Mouse (Mus musculus) kidney, embryonic 14.5 days (tissue): Measurements from ENCODE around the gene Madcam1. TPM values are rescaled to one million over a fixed set of nuclear protein-coding genes. Genes with fewer than 3 reads are reported as not detected.

ENCODE experiments used
- ATAC-seq: fragments of 200-750 bp; cut with Nextera tagmentation; 2 replicates; pipeline ENCODE4 v1.8.0; 2017; ENCODE audit warnings: moderate number of reproducible peaks, mild to moderate bottlenecking, moderate TSS enrichment, moderate library complexity; ENCODE audit not compliant: low FRiP score, low TSS enrichment
- H3K27ac ChIP-seq: fragments of 300-500 bp; sonication (generic); 2 replicates; pipeline ENCODE4 v1.5.1; 2014; ENCODE audit warnings: low read depth, mild to moderate bottlenecking, low read length, moderate library complexity, mixed read lengths
- H3K27me3 ChIP-seq: fragments of 300-500 bp; sonication (generic); 2 replicates; pipeline ENCODE4 v1.6.1; 2014; ENCODE audit warnings: mild to moderate bottlenecking, low read length; ENCODE audit not compliant: control insufficient read depth, insufficient read depth
- H3K36me3 ChIP-seq: fragments of 300-500 bp; sonication (generic); 2 replicates; pipeline ENCODE4 v1.6.1; 2014; ENCODE audit warnings: low read length, mixed read lengths; ENCODE audit not compliant: control insufficient read depth, insufficient read depth
- H3K4me1 ChIP-seq: fragments of 300-500 bp; sonication (generic); 2 replicates; pipeline ENCODE4 v1.6.1; 2014; ENCODE audit warnings: low read length, mixed read lengths; ENCODE audit not compliant: control insufficient read depth, insufficient read depth
- H3K4me2 ChIP-seq: fragments of 300-500 bp; sonication (generic); replicated peaks from 2 replicates; pipeline ENCODE4 v1.6.1; 2014; ENCODE audit warnings: low read depth, mild to moderate bottlenecking, low read length
- H3K4me3 ChIP-seq: fragments of 300-500 bp; sonication (generic); 2 replicates; pipeline ENCODE4 v1.5.1; 2014; ENCODE audit warnings: mild to moderate bottlenecking, low read length
- H3K9ac ChIP-seq: fragments of 300-500 bp; sonication (generic); 2 replicates; pipeline ENCODE4 v1.6.1; 2014; ENCODE audit warnings: low read depth, mild to moderate bottlenecking, low read length, moderate library complexity
- H3K9me3 ChIP-seq: fragments of 300-500 bp; sonication (generic); 2 replicates; pipeline ENCODE4 v1.6.1; 2016; ENCODE audit warnings: low read length; ENCODE audit not compliant: control insufficient read depth
- WGBS: fragments of 180-500 bp; shearing (Covaris S2); extraction: QIAGEN DNeasy Blood & Tissue Kit; methylation state at CpG from one replicate; pipeline ENCODE4 v1.1.7; 2014; 5-methylcytosine and 5-hydroxymethylcytosine counted together
- polyA plus RNA-seq: library from polyadenylated mRNA; unstranded; fragments of >200 nt; fragmentation: Nextera tagmentation; extraction: Ambion mirVana; gene quantifications from 2 replicates; pipeline ENCODE4 v1.2.1, GENCODE M21; 2014

Gene Madcam1
- polyA plus RNA-seq, 1 experiment from 2014 or later, result 2.6 TPM

GRCm38 (mm10) chr10:79660298-79660697 is 4.1 kb upstream of the Madcam1 start:
- Histone ChIP-seq H3K36me3 (no peaks in the 10 kb centered on the region), H3K9ac (no peak overlapping the region), H3K9me3 (no peaks in the 10 kb centered on the region), H3K4me2 (no peak overlapping the region), H3K4me3 (no peak overlapping the region), H3K4me1 (0 out of 2 replicates have a peak, but pooled peaks cover 4% of the 10 kb centered on the region), H3K27ac (no peak overlapping the region), H3K27me3 (no peaks in the 10 kb centered on the region)
- 73% methylated on average over 2 of the region's 2 CpGs for WGBS
- ATAC-seq, result no peak

GRCm38 (mm10) chr10:79661861-79662260 is 2.5 kb upstream of the Madcam1 start:
- Histone ChIP-seq H3K36me3 (no peaks in the 10 kb centered on the region), H3K9ac (no peak overlapping the region), H3K4me1 (0 out of 2 replicates have a peak, but pooled peaks cover 4% of the 10 kb centered on the region), H3K4me3 (no peak overlapping the region), H3K4me2 (no peak overlapping the region), H3K27me3 (no peaks in the 10 kb centered on the region), H3K27ac (0 out of 2 replicates have a peak overlapping the region, but pooled peaks have one; percentile 24), H3K9me3 (no peaks in the 10 kb centered on the region)
- WGBS, result 58% methylated on average over 3 of the region's 3 CpGs
- ATAC-seq, result no peak

- H3K27ac ChIP-seq, result no peak overlapping the region
- no peak overlapping the region for H3K9ac ChIP-seq
- H3K4me3 ChIP-seq, result no peak overlapping the region
- no peak for ATAC-seq
- H3K4me1 ChIP-seq, result peaks cover 4% of the 10 kb centered on the region; the same call in 1 of the 2 replicates
- no peaks in the 10 kb centered on the region for H3K36me3 ChIP-seq
- WGBS, result 82% methylated on average over 8 of the region's 8 CpGs
- no peaks in the 10 kb centered on the region for H3K27me3 ChIP-seq
- H3K4me2 ChIP-seq, result no peak overlapping the region
- H3K9me3 ChIP-seq, result no peaks in the 10 kb centered on the region
Observed at GRCm38 (mm10) chr10:79665051-79665450, 692 bp downstream of the Madcam1 start.

- WGBS, result 63% methylated on average over 9 of the region's 9 CpGs
- H3K9me3 ChIP-seq, result no peaks in the 10 kb centered on the region
- peaks cover 19% of the 10 kb centered on the region for H3K4me1 ChIP-seq
- no peak overlapping the region for H3K27ac ChIP-seq
- no peak overlapping the region for H3K4me2 ChIP-seq
- no peak overlapping the region for H3K4me3 ChIP-seq
- no peak overlapping the region for H3K9ac ChIP-seq
- no peaks in the 10 kb centered on the region for H3K36me3 ChIP-seq
- ATAC-seq, result no peak
- no peaks in the 10 kb centered on the region for H3K27me3 ChIP-seq
Observed at GRCm38 (mm10) chr10:79666493-79666892, 2.1 kb downstream of the Madcam1 start.

- no peaks in the 10 kb centered on the region for H3K27me3 ChIP-seq
- peaks cover 2% of the 10 kb centered on the region; the same call in 1 of the 2 replicates for H3K36me3 ChIP-seq
- no peaks in the 10 kb centered on the region for H3K9me3 ChIP-seq
- no peak overlapping the region for H3K9ac ChIP-seq
- WGBS, result 83% methylated on average over 5 of the region's 5 CpGs
- ATAC-seq, result no peak
- no peak overlapping the region for H3K4me2 ChIP-seq
- H3K4me1 ChIP-seq, result peaks cover 29% of the 10 kb centered on the region
- no peak overlapping the region for H3K4me3 ChIP-seq
- H3K27ac ChIP-seq, result no peak overlapping the region
Observed at GRCm38 (mm10) chr10:79668076-79668475, 3.7 kb downstream of the Madcam1 start.

- Histone ChIP-seq H3K4me1 (peaks cover 29% of the 10 kb centered on the region), H3K27me3 (no peaks in the 10 kb centered on the region), H3K36me3 (peaks cover 6% of the 10 kb centered on the region; the same call in 1 of the 2 replicates), H3K4me2 (peak within 1 kb of the TSS; percentile 93), H3K4me3 (peak within 1 kb of the TSS; percentile 56), H3K9ac (peak within 1 kb of the TSS; percentile 68), H3K27ac (peak within 1 kb of the TSS; percentile 68), H3K9me3 (no peaks in the 10 kb centered on the region)
- under 1% methylated on average over 45 of the region's 45 CpGs for WGBS
- ATAC-seq, result peak; percentile 59
Observed at GRCm38 (mm10) chr10:79668771-79669575, 4.6 kb downstream of the Madcam1 start, which contains the start of gene Tpgs1. Gene Tpgs1, plus strand, starts transcription at chr10:79669369.

- peak overlapping the region; percentile 93 for H3K4me2 ChIP-seq
- peak overlapping the region; percentile 56 for H3K4me3 ChIP-seq
- ATAC-seq, result peak; percentile 47
- H3K4me1 ChIP-seq, result peaks cover 25% of the 10 kb centered on the region
- under 1% methylated on average over 47 of the region's 47 CpGs for WGBS
- H3K27ac ChIP-seq, result peak overlapping the region; percentile 68
- peak overlapping the region; percentile 68 for H3K9ac ChIP-seq
- peaks cover 6% of the 10 kb centered on the region; the same call in 1 of the 2 replicates for H3K36me3 ChIP-seq
- no peaks in the 10 kb centered on the region for H3K9me3 ChIP-seq
- no peaks in the 10 kb centered on the region for H3K27me3 ChIP-seq
Observed at GRCm38 (mm10) chr10:79669576-79670057, 5.3 kb downstream of the Madcam1 start.

GRCm38 (mm10) chr10:79670071-79670888 is 5.9 kb downstream of the Madcam1 start:
- peak overlapping the region; percentile 56 for H3K4me3 ChIP-seq
- peak; percentile 33 for ATAC-seq
- H3K27ac ChIP-seq, result peak overlapping the region; percentile 68
- 23% methylated on average over 15 of the region's 15 CpGs for WGBS
- H3K9ac ChIP-seq, result peak overlapping the region; percentile 68
- peaks cover 25% of the 10 kb centered on the region for H3K4me1 ChIP-seq
- H3K4me2 ChIP-seq, result peak overlapping the region; percentile 93
- H3K9me3 ChIP-seq, result no peaks in the 10 kb centered on the region
- no peaks in the 10 kb centered on the region for H3K27me3 ChIP-seq
- peaks cover 8% of the 10 kb centered on the region; the same call in 1 of the 2 replicates for H3K36me3 ChIP-seq
